Mouse (Mus musculus): ENCODE measurements around the gene Anapc15-ps.

Gene Anapc15-ps

DNA sequence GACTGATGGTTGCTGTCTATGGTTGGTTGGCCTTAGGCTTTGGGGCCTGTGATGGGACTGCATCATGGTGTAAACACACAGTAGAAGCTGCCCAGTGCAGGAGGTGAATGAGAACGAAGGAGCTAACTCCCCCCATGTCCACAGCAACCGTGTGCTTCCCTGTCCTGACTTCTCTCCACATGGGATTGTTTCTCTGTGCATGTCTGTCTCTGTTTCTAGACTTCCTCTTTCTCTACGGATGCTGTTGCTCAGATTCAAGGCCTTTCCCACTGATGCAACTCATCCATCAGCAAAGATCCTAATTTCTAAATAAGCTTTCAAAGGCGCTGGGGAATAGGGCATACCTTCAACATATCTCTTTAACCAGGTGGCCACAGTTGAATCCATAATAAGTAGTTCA is 3.4 kb downstream of the Anapc15-ps start:
- DNase-seq (ENCODE audit: low read depth, low spot score), result no peak

DNA sequence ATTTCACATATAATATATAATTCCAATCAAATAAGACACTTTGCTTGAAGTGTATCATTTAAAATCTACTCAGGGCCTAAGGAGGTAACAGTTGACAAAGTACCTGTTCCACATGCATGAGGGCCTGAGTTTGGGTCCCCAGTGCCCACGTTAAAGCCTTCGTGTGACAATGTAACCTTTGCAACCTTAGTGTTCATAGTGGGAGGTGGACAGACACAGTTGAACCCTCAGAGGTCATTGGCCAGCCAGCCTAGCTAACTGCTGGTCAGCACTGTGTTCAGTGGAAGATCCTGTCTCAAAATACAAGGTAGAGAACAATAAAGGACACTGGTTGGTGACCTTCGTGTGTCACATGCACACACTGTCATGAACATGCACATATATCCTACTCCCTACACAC is 4.2 kb downstream of the Anapc15-ps start:
- DNase-seq (ENCODE audit: low read depth, low spot score), result no peak

DNA sequence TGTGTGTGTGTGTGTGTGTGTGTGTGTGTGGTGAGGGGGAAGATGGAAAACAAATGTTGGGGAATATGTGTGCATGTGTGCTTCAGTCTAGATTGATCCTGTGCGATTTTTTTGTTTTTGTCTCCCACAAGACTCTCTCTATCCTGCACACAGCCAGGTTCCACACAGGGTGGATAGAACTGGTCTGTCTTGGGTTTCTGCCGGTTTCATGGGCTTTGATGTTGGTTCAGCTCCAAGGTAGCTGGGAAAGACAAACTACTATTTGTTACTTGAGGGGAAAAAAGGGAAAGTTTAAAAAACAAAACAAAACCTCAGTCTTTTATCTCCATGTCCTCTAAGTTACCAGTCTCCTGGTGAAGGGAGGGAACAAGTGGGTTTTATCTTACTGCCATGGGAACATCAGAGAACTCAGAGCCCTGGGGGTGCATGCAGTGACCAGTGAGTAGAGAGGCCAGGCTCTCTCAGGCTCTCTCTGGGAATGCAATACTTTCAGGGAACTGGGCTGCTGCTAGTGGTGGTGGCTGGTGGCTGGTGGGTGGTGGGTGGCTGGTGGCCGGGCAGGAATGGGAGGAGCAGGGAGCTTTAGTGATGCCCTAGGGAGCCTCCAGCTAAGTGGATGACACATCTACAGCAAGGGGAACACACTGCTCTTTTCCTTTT is 5.8 kb downstream of the Anapc15-ps start:
- DNase-seq (ENCODE audit: low read depth, low spot score), result no peak

DNA sequence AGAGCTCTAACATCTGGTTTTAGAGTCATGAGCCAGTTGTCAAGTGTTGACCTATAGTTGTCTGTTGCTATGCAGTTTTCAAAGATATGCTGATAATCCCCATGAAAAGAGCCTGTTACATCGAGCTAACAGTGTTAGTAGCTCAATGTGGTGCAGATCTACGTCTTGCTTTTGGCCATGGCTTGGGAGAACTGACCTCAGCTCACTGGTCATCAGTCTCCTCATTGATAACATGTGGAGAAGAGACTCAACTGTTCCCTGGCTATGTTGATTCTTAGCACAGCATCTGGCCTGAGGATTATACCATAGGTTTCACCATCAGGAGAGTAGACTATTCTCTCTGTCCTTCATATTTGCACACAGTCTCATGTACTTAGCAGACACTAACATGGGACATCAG is 6.5 kb downstream of the Anapc15-ps start:
- no peak for DNase-seq (ENCODE audit: low read depth, low spot score)

DNA sequence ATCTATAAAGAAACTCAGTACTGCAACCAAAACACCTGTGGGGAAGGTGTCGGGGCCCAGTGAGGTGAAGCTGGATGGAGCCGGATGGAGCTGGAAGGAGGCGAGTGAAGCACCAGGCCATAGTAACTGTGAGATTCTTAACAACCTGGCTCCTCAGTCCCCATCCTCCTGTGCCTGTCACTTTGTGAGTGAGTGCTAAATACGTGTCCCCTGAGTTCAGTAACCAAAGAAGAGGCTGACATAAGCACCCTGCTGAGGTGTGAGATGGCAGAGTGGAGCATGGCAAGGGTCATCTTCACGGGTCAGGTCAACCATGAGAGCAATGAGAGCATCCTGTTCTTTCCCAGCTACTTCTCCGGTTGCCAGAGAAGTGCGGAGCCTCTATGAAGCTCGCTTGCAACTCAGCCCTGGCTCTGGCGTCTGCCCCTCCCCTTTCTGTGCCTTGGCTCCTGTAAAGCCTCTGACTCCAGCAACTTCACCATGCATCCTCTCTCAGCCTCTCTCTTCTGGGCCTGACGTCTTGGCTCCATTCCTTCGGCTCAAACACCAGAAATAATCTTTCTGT is 7.7 kb downstream of the Anapc15-ps start:
- DNase-seq (ENCODE audit: low read depth, low spot score), result no peak

- DNase-seq (ENCODE audit: low read depth, low spot score), result no peak
Measured at GRCm38 (mm10) chr10:95664613-95665012, 8.6 kb downstream of the Anapc15-ps start.

- no peak for DNase-seq (ENCODE audit: low read depth, low spot score)
Measured at GRCm38 (mm10) chr10:95660356-95660755, 12.9 kb downstream of the Anapc15-ps start.

DNA sequence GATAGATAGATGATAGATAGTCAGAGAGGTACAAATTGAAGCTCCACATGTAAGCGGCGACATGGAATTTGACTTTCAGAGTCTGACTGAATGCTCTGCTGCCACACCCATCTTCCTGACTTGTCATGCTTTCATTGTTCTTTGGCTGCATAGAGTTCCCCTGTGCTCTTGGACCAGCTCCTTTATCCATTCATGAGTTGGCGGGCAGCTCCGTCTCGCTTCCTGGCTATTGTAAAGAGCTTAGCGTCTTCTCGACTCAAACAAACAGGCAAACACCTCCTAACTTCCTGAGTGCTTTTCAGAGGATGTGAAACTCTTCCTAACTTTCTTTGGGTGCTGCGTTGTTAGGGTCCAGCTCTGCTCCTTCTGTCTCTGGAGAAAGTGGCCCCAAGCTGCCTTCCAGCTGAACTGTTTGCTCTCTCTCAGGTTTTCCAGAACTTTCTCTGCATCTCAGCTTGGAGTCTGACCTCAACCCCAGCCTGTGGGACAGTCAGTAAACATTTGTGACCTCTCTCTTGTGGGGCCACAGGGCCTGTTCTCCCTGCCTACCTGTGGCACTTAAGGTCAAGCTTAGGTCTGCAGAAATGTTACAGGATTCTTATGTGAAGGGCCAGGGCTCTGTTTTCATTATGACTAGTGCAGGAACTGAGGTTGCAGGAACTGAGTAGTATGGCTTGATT is 13.6 kb downstream of the Anapc15-ps start:
- DNase-seq (ENCODE audit: low read depth, low spot score), result no peak

DNA sequence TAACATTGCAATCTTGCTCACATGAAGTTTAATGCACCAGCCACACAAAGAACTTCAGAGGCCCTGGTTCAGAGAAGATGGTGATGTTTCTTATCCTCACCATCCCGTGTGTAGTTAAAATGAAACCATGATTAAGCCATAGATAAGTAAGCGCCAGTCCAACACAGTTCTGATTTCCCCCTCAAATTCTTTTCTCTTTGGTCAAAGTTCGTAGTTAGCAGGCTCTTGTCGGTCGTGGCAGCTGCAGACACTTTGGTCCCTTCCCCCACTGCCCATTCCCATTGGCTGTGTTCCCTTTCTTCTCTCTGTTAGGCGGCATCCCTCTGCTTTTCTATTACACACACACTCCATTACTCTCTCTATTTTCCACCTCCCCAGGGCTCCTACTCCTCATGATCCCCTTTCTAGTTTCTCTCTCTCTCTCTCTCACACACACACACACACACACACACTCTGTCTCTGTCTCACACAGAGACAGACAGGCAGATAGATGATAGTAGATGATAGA is 14.4 kb downstream of the Anapc15-ps start:
- no peak for DNase-seq (ENCODE audit: low read depth, low spot score)

GRCm38 (mm10) chr10:95656236-95657225 is 16.7 kb downstream of the Anapc15-ps start:
- DNase-seq (ENCODE audit: low read depth, low spot score), result no peak

DNA sequence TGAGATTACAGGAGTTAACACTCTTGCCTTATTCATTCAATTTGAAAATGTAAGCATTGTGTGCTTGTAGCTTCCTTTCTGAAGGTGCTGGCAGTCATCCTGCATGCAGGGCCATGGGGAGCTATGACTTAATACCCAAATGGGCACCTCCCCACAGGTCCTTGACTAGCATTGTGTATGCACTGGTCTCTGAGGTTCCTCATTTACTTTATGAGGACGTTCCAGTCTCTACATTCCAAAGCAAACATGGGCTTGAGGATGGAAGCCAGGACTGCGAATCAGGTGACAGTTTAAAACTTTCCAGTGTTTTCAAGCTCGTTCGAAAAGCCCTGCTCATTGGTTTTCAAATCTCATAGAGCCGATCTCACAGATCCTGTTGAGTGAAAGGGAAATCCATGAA is 21.1 kb downstream of the Anapc15-ps start:
- DNase-seq (ENCODE audit: low read depth, low spot score), result no peak

DNA sequence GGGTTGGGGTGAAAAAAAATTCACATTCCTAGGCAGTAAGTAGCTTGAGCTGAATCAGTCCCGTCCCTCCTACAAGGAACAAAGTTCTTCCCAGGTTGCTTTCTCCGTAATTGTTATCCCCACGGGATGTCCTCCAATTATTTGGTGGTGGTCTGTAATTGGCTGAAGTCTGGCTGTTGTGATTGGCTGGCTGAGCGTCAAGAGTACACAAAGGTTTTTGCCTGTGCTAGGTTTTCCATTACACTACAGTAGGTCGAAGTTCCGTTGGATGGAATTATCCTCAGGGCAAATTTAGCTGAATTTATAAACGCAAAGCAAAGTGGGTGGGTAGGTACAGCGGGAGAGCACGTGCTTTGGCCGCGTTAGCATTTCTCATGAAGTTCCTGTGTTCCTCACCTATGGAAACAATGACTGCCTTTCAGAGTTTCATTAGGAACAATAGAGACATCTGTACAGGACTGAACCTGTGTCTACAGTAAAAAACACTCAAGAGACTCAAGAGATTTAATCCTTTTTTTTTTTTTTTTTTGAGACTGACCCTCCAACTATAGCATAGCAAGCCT is 24.8 kb downstream of the Anapc15-ps start:
- no peak for DNase-seq (ENCODE audit: low read depth, low spot score)

DNA sequence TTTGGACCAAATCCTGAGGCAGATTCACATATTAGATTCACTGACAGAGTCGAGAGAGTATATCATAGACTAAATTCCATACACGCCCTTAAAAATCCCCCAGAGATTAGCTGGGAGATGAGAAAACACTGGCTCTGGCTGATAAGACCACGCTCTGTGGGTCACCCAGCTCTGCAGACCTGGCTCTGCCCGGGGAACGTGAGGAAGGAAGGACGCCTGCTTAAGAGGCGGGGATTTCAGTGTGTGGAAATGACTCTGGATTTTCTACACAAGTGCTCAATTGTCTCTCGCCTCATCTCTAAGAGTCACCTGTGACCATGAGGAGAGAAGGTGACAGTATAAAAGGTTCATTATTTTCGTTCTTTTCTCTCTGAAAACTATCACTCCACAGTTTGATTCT is 26.1 kb downstream of the Anapc15-ps start:
- no peak for DNase-seq (ENCODE audit: low read depth, low spot score)

- no peak for DNase-seq (ENCODE audit: low read depth, low spot score)
Measured at GRCm38 (mm10) chr10:95646576-95646975, 26.7 kb downstream of the Anapc15-ps start.

DNA sequence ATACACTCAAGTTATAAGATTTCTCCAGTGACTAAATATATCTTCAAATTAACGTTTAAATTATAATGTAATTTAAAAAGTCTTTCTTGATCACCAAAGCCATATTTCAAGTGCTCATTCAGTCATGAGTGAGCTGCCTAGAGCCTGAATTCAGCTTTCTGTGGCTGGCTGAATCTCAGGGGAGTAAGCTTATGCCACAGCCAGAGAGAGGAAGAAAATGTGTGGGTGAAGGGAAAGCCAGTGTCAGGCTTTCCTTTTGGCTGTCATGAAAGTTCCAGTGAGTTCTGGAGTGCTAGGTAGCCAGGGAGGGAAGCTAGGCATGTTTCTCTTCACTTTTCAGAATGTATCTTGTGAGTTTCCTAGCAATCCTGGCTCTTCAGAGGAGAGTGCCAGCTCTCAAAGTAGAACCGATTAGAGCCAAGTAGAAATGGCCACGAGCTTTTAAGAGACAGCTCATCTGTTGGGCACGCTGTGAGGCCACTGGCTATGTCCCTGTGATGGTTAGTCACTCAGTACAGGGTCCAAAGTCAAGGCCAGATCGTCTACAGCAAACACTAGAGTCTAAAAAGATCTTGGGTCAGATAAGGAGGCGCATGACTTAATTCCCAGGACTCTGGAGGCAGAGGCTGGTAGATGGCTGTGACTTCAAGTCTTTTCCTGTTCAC is 29.4 kb downstream of the Anapc15-ps start:
- peak; percentile 29 for DNase-seq (ENCODE audit: low read depth, low spot score)

DNA sequence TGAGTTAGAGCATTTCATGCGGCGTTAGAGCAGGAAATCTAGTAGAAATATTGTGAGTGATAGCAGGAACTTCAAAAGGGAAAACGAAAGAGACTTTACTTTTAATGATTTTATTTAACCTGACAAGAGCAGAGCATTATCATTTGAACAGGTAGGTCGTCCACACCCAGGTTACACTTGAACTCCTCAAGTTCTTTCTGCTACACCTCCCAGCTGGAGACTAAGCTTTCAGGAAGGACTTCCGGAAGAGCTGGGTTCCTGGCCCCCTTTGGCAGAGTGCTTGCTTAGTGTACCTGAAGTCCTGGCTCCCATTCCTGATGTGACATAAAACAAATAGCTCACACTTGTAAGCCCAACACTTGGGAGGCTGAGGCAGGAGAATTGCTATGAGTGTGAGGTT is 30.2 kb downstream of the Anapc15-ps start:
- no peak for DNase-seq (ENCODE audit: low read depth, low spot score)

DNA sequence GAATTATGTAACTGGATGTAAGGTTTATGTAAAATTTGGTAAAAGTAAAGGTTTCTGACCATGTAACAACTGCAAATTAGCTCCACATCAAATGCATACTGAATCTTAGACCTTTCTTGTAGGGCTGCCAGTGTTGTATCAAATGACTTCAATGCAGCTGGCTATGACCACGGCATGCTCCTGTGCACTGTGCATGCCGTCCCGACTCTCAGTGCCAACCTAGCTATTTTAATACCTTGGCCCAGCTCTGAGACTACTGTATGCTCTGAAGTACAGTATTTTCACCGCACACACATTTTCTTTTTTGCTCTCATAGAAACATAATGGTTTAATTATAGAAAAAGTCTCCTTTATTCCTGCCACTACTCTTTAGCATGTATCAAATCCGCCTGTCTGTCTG is 31.9 kb downstream of the Anapc15-ps start:
- DNase-seq (ENCODE audit: low read depth, low spot score), result no peak

GRCm38 (mm10) chr10:95639429-95639828 is 33.8 kb downstream of the Anapc15-ps start:
- no peak for DNase-seq (ENCODE audit: low read depth, low spot score)

GRCm38 (mm10) chr10:95634751-95635150 is 38.5 kb downstream of the Anapc15-ps start:
- no peak for DNase-seq (ENCODE audit: low read depth, low spot score)

GRCm38 (mm10) chr10:95634261-95634660 is 39.0 kb downstream of the Anapc15-ps start:
- no peak for DNase-seq (ENCODE audit: low read depth, low spot score)

DNA sequence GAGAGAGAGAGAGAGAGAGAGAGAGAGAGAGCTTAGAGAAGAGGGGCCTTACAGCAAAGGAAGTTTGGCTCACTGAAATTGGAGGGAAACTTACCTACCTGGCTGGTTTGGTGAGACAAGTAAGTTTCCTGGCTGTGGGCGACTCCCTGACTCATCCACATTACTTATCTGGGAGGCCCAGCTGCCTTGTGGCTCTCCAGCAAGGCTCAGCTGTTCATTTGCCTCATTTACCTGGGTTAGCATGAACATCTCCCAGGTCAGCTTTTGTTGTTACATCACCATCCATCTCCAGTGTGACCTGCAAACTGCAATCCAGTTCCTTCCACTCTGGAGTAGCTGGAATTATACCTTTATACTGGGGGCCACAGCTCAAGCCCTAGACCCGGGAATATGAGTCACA is 41.7 kb downstream of the Anapc15-ps start:
- DNase-seq (ENCODE audit: low read depth, low spot score), result no peak

Measured in brain, adult 2 months (tissue).